Mouse (Mus musculus) embryonic fibroblast, embryonic 13.5 days (primary cell): ENCODE measurements around the gene Atp13a3.

Experiments
- CTCF ChIP-seq: IDR thresholded peaks from 2 replicates; pipeline ENCODE4 v1.5.1; 2011; ENCODE audit warnings: mild to moderate bottlenecking, control low read depth, low read length, moderate library complexity, borderline replicate concordance; ENCODE audit not compliant: insufficient read depth
- POLR2A ChIP-seq: IDR thresholded peaks from 2 replicates; pipeline ENCODE4 v1.6.1; 2011; ENCODE audit warnings: low read depth, mild to moderate bottlenecking, control low read depth, low read length, moderate library complexity

DNA sequence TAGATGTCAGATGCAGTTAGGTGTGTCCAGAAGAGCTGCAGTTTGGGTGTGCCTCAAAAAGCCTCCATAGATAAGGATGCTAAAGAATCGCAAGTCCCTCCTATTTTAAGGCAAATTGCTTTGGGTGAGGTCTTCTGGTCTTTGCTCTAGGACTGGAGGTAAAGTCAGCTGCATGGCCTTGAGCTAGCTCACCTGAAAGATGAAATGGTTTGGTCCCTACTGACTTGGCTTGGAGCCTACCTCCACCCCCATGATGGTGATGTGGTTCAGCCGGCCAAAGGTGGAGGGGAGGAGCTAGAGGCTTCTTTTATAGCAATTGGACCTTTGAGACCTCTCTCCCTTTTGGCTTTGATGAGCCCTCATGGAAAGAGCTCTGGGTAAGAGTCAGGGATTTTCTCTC is 1.7 kb upstream of the Atp13a3 start:
- TF ChIP-seq CTCF, result no peak
- no peak for TF ChIP-seq POLR2A
